Mouse (Mus musculus): ENCODE results near the gene Tmem115.

GRCm38 (mm10) chr9:107539940-107540339 is 6.2 kb downstream of the Tmem115 start:
- TF ChIP-seq CTCF (IDR thresholded peaks at IDR 0.05) (no peak), POLR2A (IDR thresholded peaks at IDR 0.05; ENCODE audit: insufficient read depth, low read depth, low read length) (no peak)
